22 mouse cellular contexts compared by ENCODE assay signal in genomic region chr6:29828574-29829234, GRCm38 (mm10).
DNase-seq lines count a peak whose midpoint lies in the region; ATAC-seq and TF ChIP-seq lines count a peak whose summit lies in the region.
"Had no signal": no experiment of that assay in that cellular context is flagged by ENCODE, and none has a peak within 500 bp of the region (broad histone marks: within the 10 kb centered on the region; RNA-seq: fewer than 3 reads in every experiment).

No protein-coding gene starts in this region.

- no peak overlapping the region for H3K4me3 ChIP-seq in liver, adult 2 months (ENCODE audit: insufficient read depth, low read depth, low read length)
- H3K4me3 ChIP-seq in liver, postnatal 0 days (ENCODE audit: low read depth, low read length): no peak overlapping the region
- H3K4me3 ChIP-seq in CH12.LX (replicated peaks in 1 of 3; ENCODE audit: low read depth in 2 of 3, low read length in 2 of 3, poor library complexity in 1 of 3): peak overlapping the region in 1 of 3 experiments; percentile 9
- H3K4me3 ChIP-seq in kidney, embryonic 16.5 days (ENCODE audit: low read length): no peak overlapping the region
- no peak overlapping the region for H3K4me3 ChIP-seq in forebrain, embryonic 16.5 days (replicated peaks; ENCODE audit: low read length)
- H3K4me3 ChIP-seq: forebrain, embryonic 15.5 days; heart, embryonic 15.5 days; hindbrain, embryonic 15.5 days; midbrain, embryonic 13.5 days; neural tube, embryonic 13.5 days; stomach, embryonic 15.5 days had no signal

- in situ Hi-C loops in CH12.LX (cut with MboI; ENCODE audit: low pct_ligation_motif_present, low pct_unique_long_range_greater_than_20kb, low sequenced_read_pairs): loop anchor here (5.0 to 10.0 kb wide), 3 partner anchors 61 to 376 kb away; partner anchors contain the start of gene Ahcyl2

- H3K4me1 ChIP-seq in liver, adult 2 months (ENCODE audit: control insufficient read depth, insufficient read depth, low read length): peaks cover 17% of the 10 kb centered on the region
- H3K4me1 ChIP-seq in liver, postnatal 0 days (ENCODE audit: insufficient read depth): no peaks in the 10 kb centered on the region
- peaks cover 6 to 89% of the 10 kb centered on the region in 2 experiments; a peak in 3 of 4 replicates for H3K4me1 ChIP-seq in CH12.LX (ENCODE audit: control insufficient read depth in 1 of 2, insufficient read depth in 2 of 2)
- peaks cover 9% of the 10 kb centered on the region; the same call in 1 of the 2 replicates for H3K4me1 ChIP-seq in kidney, embryonic 16.5 days (ENCODE audit: insufficient read depth, low read length)
- H3K4me1 ChIP-seq in forebrain, embryonic 16.5 days (replicated peaks; ENCODE audit: control insufficient read depth, insufficient read depth, low read length): no peaks in the 10 kb centered on the region
- H3K4me1 ChIP-seq: forebrain, embryonic 15.5 days; heart, embryonic 15.5 days; hindbrain, embryonic 15.5 days; midbrain, embryonic 13.5 days; neural tube, embryonic 13.5 days; stomach, embryonic 15.5 days had no signal

- no peak overlapping the region; the same call in 1 of the 2 replicates for H3K27ac ChIP-seq in liver, adult 2 months (replicated peaks; ENCODE audit: insufficient read depth, low read depth, low read length)
- no peak overlapping the region for H3K27ac ChIP-seq in liver, postnatal 0 days (ENCODE audit: low read depth)
- peak overlapping the region; percentile 60 for H3K27ac ChIP-seq in CH12.LX (ENCODE audit: insufficient read depth, low read depth)
- peak overlapping the region; percentile 67 for H3K27ac ChIP-seq in kidney, embryonic 16.5 days (ENCODE audit: low read length)
- no peak overlapping the region for H3K27ac ChIP-seq in forebrain, embryonic 16.5 days (ENCODE audit: low read length)
- H3K27ac ChIP-seq: forebrain, embryonic 15.5 days; heart, embryonic 15.5 days; hindbrain, embryonic 15.5 days; midbrain, embryonic 13.5 days; neural tube, embryonic 13.5 days; stomach, embryonic 15.5 days had no signal

- H3K9ac ChIP-seq in liver, adult 2 months (ENCODE audit: low read depth, low read length): no peak overlapping the region
- no peak overlapping the region for H3K9ac ChIP-seq in liver, postnatal 0 days (replicated peaks)
- H3K9ac ChIP-seq in CH12.LX (ENCODE audit: insufficient read depth, low read depth): peak overlapping the region; percentile 69
- H3K9ac ChIP-seq in kidney, embryonic 16.5 days (replicated peaks; ENCODE audit: low read length): no peak overlapping the region
- no peak overlapping the region for H3K9ac ChIP-seq in forebrain, embryonic 16.5 days (replicated peaks; ENCODE audit: low read depth, low read length)
- H3K9ac ChIP-seq: forebrain, embryonic 15.5 days; heart, embryonic 15.5 days; hindbrain, embryonic 15.5 days; midbrain, embryonic 13.5 days; neural tube, embryonic 13.5 days; stomach, embryonic 15.5 days had no signal

- WGBS in liver, adult 2 months: 33% methylated on average over 3 of the region's 3 CpGs
- WGBS in liver, postnatal 0 days (ENCODE audit: insufficient replicate concordance): 73% methylated on average over 3 of the region's 3 CpGs
- 70% methylated on average over 3 of the region's 3 CpGs for WGBS in kidney, embryonic 16.5 days
- 84% methylated on average over 3 of the region's 3 CpGs for WGBS in forebrain, embryonic 16.5 days

- dilution Hi-C loops in CH12.LX (cut with MboI; ENCODE audit: extremely low pct_ligation_motif_present, extremely low pct_unique_long_range_greater_than_20kb, low sequenced_read_pairs): no loop called here

- no peak for TF ChIP-seq EP300 in liver, postnatal 0 days (IDR thresholded peaks at IDR 0.05; ENCODE audit: low read depth)
- peak; percentile 94 for TF ChIP-seq EP300 in CH12.LX (IDR thresholded peaks at IDR 0.05; ENCODE audit: low read length)

- ATAC-seq in liver, postnatal 0 days: no peak
- 0 out of 2 replicates have a peak, but pooled peaks have one; percentile 69 for ATAC-seq in kidney, embryonic 16.5 days (ENCODE audit: low FRiP score, low TSS enrichment)
- ATAC-seq in forebrain, embryonic 16.5 days: no peak
- ATAC-seq: forebrain, embryonic 15.5 days; midbrain, embryonic 13.5 days had no signal

- no peaks in the 10 kb centered on the region for H3K27me3 ChIP-seq in liver, adult 2 months (ENCODE audit: control insufficient read depth, insufficient read depth, low read length)
- no peaks in the 10 kb centered on the region for H3K27me3 ChIP-seq in liver, postnatal 0 days (ENCODE audit: insufficient read depth, low read length)
- no peaks in the 10 kb centered on the region for H3K27me3 ChIP-seq in CH12.LX (replicated peaks)
- no peaks in the 10 kb centered on the region for H3K27me3 ChIP-seq in kidney, embryonic 16.5 days (ENCODE audit: insufficient read depth, low read length)
- H3K27me3 ChIP-seq in forebrain, embryonic 16.5 days (replicated peaks; ENCODE audit: control insufficient read depth, insufficient read depth, low read length): no peaks in the 10 kb centered on the region
- H3K27me3 ChIP-seq: forebrain, embryonic 15.5 days; heart, embryonic 15.5 days; hindbrain, embryonic 15.5 days; midbrain, embryonic 13.5 days; neural tube, embryonic 13.5 days; stomach, embryonic 15.5 days had no signal

- no peak overlapping the region for H3K4me2 ChIP-seq in liver, postnatal 0 days (ENCODE audit: low read depth, low read length)
- H3K4me2 ChIP-seq in CH12.LX (ENCODE audit: insufficient read depth, low read depth, poor library complexity, severe bottlenecking): peak overlapping the region; percentile 99
- H3K4me2 ChIP-seq in kidney, embryonic 16.5 days (replicated peaks; ENCODE audit: low read depth, low read length): no peak overlapping the region
- H3K4me2 ChIP-seq in forebrain, embryonic 16.5 days (ENCODE audit: low read length): no peak overlapping the region
- H3K4me2 ChIP-seq: forebrain, embryonic 15.5 days; heart, embryonic 15.5 days; hindbrain, embryonic 15.5 days; midbrain, embryonic 13.5 days; neural tube, embryonic 13.5 days; stomach, embryonic 15.5 days had no signal

- TF ChIP-seq POLR2A in liver, adult 2 months (IDR thresholded peaks at IDR 0.05; ENCODE audit: extremely low read depth, insufficient read depth, low read length): no peak
- TF ChIP-seq POLR2A in CH12.LX (IDR thresholded peaks at IDR 0.05; ENCODE audit: low read depth, low read length): no peak

- no peaks in the 10 kb centered on the region for H3K36me3 ChIP-seq in liver, adult 2 months (ENCODE audit: control insufficient read depth, insufficient read depth, low read length)
- H3K36me3 ChIP-seq in liver, postnatal 0 days (replicated peaks; ENCODE audit: insufficient read depth, low read length): no peaks in the 10 kb centered on the region
- peaks cover 0 to 7% of the 10 kb centered on the region in 2 experiments for H3K36me3 ChIP-seq in CH12.LX (replicated peaks in 1 of 2; ENCODE audit: control insufficient read depth in 1 of 2, insufficient read depth in 1 of 2, low read length in 1 of 2)
- no peaks in the 10 kb centered on the region for H3K36me3 ChIP-seq in kidney, embryonic 16.5 days (ENCODE audit: insufficient read depth, low read length)
- H3K36me3 ChIP-seq in forebrain, embryonic 16.5 days (ENCODE audit: control insufficient read depth, insufficient read depth): no peaks in the 10 kb centered on the region
- H3K36me3 ChIP-seq: forebrain, embryonic 15.5 days; heart, embryonic 15.5 days; hindbrain, embryonic 15.5 days; midbrain, embryonic 13.5 days; neural tube, embryonic 13.5 days; stomach, embryonic 15.5 days had no signal

- DNase-seq in liver, adult 2 months (ENCODE audit: extremely low read depth, low read depth, low spot score): peak; percentile 74
- DNase-seq in liver, postnatal 0 days: no peak
- peak; percentile 70 for DNase-seq in CH12.LX (ENCODE audit: extremely low read depth)
- DNase-seq in cerebellum, postnatal 10 days: no peak
- no peak for DNase-seq in layer of hippocampus, adult 9-11 months
- DNase-seq: adrenal gland, postnatal 25 days; cerebellum, adult 8-10 months; gastrocnemius, postnatal 25 days; heart, postnatal 4 days; left cerebral cortex, postnatal 4 days; liver; lung, adult 18-20 months; right cerebral cortex, adult 18-20 months; thymus, adult 2 months had no signal

- TF ChIP-seq CTCF in liver, adult 2 months (IDR thresholded peaks at IDR 0.05; ENCODE audit: low read depth, low read length): no peak
- TF ChIP-seq CTCF in liver, postnatal 0 days (IDR thresholded peaks at IDR 0.05; ENCODE audit: low read depth): no peak
- TF ChIP-seq CTCF in CH12.LX (conservative IDR thresholded peaks at IDR 0.05 in 1 of 2, IDR thresholded peaks at IDR 0.05 in 1 of 2; ENCODE audit: low read depth in 2 of 2, low read length in 2 of 2): no peak

- H3K79me2 ChIP-seq in liver, adult 2 months (ENCODE audit: control insufficient read depth, insufficient read depth, low read length): no peaks in the 10 kb centered on the region; the same call in 1 of the 2 replicates
- peaks cover 5% of the 10 kb centered on the region; the same call in 1 of the 2 replicates for H3K79me2 ChIP-seq in CH12.LX (replicated peaks; ENCODE audit: control insufficient read depth, extremely low read depth, insufficient read depth, poor library complexity, severe bottlenecking)

- TF ChIP-seq RAD21 in CH12.LX (IDR thresholded peaks at IDR 0.05; ENCODE audit: low read depth, low read length): no peak

- H3K9me3 ChIP-seq in liver, postnatal 0 days (ENCODE audit: low read length): no peaks in the 10 kb centered on the region
- no peaks in the 10 kb centered on the region for H3K9me3 ChIP-seq in CH12.LX (replicated peaks; ENCODE audit: low read length)
- H3K9me3 ChIP-seq in kidney, embryonic 16.5 days (ENCODE audit: low read length): no peaks in the 10 kb centered on the region
- H3K9me3 ChIP-seq in forebrain, embryonic 16.5 days (ENCODE audit: control insufficient read depth, low read length): no peaks in the 10 kb centered on the region
- H3K9me3 ChIP-seq: forebrain, embryonic 15.5 days; heart, embryonic 15.5 days; hindbrain, embryonic 15.5 days; midbrain, embryonic 13.5 days; neural tube, embryonic 13.5 days; stomach, embryonic 15.5 days had no signal

TF ChIP-seq in CH12.LX, 34 proteins besides CTCF, POLR2A, EP300 and RAD21 (continues in another document):
- no peak for TF ChIP-seq CHD1 (IDR thresholded peaks at IDR 0.05; ENCODE audit: low read depth, low read length)
- TF ChIP-seq PAX5 (IDR thresholded peaks at IDR 0.05; ENCODE audit: low read length): no peak
- TF ChIP-seq NELFE (IDR thresholded peaks at IDR 0.05; ENCODE audit: low read depth, low read length): peak; percentile 32; the same call in 1 of the 2 replicates
- TF ChIP-seq NRF1 (IDR thresholded peaks at IDR 0.05; ENCODE audit: low read depth, low read length): no peak
- no peak for TF ChIP-seq HCFC1 (IDR thresholded peaks at IDR 0.05; ENCODE audit: low read depth, low read length)
- TF ChIP-seq ETS1 (conservative IDR thresholded peaks at IDR 0.05; ENCODE audit: low read depth, low read length): peak; percentile 72
- 0 out of 2 replicates have a peak, but pooled peaks have one; percentile 16 for TF ChIP-seq MEF2A (IDR thresholded peaks at IDR 0.05; ENCODE audit: borderline replicate concordance, low read depth, low read length)
- no peak for TF ChIP-seq ZKSCAN1 (IDR thresholded peaks at IDR 0.05; ENCODE audit: borderline replicate concordance, low read depth, low read length)
- peak; percentile 93 for TF ChIP-seq ZNF384 (IDR thresholded peaks at IDR 0.05; ENCODE audit: low read depth, low read length)
- peak; percentile 54; the same call in 1 of the 2 replicates for TF ChIP-seq MAX (IDR thresholded peaks at IDR 0.05; ENCODE audit: low read length)

Comparison
In these comparisons a context has a peak if more than half of its experiments do, and no peak if none do; other contexts are left out.
1. DNase-seq: peak in liver, adult 2 months (single experiment) and CH12.LX (single experiment); none in liver, postnatal 0 days (single experiment), cerebellum, postnatal 10 days (0 of 2) and layer of hippocampus, adult 9-11 months (single experiment).
2. H3K27ac ChIP-seq: peak in CH12.LX (single experiment) and kidney, embryonic 16.5 days (single experiment); none in liver, adult 2 months (single experiment), liver, postnatal 0 days (single experiment) and forebrain, embryonic 16.5 days (single experiment).